Mouse (Mus musculus) 3T3-L1 (cell line): ENCODE measurements around the gene Ano1.

ENCODE experiments used
- DNase-seq: peaks from one replicate; pipeline ENCODE4 v3.0.0-alpha.2; 2015; ENCODE audit warnings: low read depth, low spot score

Ano1 gene

GRCm38 (mm10) chr7:144583619-144584018 lies 168.2 kb downstream of the Ano1 start:
- peak; percentile 76 for DNase-seq

DNA sequence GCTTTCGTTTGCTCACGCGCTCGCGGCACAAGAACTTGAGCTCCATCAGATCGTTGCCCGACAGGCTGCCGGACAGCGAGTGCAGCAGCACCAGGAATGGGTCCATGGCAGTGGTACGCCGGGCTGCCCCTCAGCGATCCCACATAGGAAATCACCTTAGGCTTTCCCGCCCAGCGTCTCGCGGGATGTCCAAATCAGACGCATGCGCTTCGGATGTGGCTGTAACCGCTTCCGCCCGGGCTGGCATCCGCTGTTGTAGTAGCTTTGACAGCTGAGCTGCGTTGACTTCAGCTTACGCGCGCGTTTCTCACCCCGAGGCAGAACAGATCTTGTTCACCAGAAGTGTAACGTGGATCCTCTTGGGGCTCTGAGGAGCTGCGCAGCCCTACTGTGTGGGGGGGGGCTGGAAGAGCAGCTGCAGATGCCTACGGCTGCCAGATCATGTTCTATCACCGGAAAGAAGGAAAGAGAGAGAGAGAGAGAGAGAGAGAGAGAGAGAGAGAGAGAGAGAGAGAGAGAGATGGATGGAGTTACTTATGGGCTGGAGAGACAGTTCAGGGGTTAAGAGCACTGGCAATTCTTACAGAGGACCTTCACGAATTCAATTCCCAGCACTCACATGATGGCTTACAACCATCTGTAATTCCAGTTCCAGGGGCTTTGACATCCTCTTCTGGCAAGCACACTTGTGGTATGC lies 169.3 kb downstream of the Ano1 start, which contains the start of gene Fadd:
Fadd (minus strand) TSS at position 180 of the 697 bp plus-strand sequence.
- peak; percentile 96 for DNase-seq

DNA sequence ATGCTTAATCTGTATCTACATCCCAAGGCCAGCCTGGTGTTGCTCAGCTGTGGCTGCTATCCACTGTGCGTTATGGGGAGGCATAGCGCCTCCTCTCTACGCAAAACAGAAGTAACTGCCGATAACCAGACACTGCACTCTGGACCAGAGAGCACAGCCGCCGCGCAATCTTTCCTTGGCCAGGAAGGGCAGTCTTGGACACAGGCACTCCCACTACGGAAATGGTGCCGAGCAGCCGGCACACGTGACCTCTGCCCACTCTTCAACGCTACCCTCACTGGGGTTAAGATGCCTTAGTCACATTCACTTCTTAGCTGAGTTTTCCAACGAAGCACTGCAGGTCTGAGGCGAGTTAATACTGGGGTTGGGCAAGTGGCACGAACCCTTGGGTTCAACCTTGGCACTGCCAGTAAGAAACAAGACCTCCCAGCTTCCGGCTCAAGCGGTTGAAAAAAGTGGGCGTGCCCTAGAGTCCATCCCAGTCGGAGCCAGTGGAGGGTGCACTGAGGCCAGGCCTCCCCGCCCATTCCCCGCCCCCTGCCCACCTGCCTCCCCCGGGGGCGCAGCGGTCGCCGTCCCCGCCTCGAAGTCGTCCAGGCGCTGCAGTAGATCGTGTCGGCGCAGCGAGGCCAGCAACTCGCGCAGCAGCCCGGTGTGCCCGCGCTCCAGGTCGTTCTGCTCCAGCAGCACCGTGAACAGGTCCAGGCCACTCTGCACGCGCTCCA lies 170.1 kb downstream of the Ano1 start:
- peak; percentile 95 for DNase-seq

GRCm38 (mm10) chr7:144577876-144578275 lies 173.9 kb downstream of the Ano1 start:
- DNase-seq: peak; percentile 93

DNA sequence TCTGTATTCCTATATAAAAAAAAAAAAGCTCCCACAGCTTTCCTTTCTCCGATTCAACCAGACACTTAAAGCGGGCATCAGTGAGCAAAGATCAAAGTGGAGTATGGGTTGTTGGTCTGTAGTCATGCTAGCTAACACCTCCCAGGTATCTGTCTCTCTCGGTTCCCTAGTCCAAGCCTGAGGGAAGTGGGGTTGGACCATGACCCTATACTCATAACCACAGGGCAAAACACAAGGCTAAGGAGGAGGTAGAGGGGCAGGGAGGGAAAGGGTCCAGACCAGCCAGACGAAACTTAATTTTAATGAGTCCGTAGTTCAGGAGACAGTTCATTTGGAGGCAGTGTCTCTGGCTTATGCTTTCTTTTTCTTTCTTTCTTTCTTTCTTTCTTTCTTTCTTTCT lies 179.5 kb downstream of the Ano1 start:
- DNase-seq: no peak

DNA sequence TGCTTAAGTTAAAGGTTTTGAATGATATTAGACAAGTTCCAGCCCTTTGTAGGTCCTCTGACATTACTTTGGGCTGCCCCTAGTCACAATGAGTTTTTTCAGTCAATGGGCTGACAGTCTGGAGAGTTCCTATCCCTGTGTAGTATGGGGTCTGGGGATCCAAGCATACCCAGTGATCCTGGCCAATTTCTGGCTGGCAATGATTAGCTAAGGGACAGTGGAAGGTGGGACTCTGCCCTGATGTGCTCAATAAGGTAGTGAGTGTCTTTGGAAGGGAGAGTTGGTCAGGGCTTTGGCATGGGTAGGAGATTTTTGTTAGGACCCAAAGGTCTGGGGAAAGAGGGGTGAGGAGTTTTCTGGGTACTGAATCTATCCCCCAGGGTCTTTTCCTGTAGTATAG lies 180.2 kb downstream of the Ano1 start:
- DNase-seq: no peak

- peak; percentile 87 for DNase-seq
These were observed 182.3 kb downstream of the Ano1 start for GRCm38 (mm10) chr7:144569428-144569827.

DNA sequence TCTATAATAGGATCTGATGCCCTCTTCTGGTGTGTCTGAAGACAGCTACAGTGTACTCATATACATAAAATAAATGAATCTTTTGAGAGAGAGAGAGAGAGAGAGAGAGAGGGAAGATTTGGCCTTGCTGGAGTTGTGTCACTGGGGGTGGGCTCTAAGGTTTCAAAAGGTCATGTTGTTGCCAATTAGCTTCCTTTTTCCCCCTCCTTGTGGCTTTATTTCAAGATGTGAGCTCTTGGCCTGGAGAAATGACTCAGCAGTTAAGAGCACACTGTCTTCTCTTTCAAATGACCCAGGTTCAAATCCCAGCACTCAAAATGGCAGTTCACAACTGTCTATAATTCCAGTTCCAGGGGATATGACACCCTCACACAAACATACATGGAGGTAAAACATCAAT lies 183.7 kb downstream of the Ano1 start:
- no peak for DNase-seq

- DNase-seq: peak; percentile 64
These were observed 184.7 kb downstream of the Ano1 start for GRCm38 (mm10) chr7:144566921-144567682.

GRCm38 (mm10) chr7:144563456-144564155 lies 188.2 kb downstream of the Ano1 start:
- DNase-seq: peak; percentile 53

DNA sequence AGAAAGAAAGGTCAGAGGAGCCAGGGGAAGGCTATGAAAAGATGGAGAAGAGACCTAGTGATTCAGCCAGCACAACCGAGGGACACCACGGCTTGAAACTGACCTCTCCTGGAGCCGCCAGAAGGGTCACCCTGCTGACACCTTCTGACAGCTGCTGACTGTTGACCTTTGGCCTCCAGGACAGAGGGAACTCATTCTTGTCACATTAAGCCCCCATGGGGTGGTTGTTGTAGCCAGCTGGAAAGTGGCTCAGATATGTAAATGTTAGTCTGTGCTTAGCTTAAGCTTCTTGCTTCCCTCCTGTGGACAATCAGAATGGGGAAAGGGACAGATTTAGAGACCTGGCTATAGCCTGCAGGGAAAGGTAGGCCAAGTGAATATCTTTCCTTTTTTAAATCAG lies 189.8 kb downstream of the Ano1 start:
- DNase-seq: no peak

DNA sequence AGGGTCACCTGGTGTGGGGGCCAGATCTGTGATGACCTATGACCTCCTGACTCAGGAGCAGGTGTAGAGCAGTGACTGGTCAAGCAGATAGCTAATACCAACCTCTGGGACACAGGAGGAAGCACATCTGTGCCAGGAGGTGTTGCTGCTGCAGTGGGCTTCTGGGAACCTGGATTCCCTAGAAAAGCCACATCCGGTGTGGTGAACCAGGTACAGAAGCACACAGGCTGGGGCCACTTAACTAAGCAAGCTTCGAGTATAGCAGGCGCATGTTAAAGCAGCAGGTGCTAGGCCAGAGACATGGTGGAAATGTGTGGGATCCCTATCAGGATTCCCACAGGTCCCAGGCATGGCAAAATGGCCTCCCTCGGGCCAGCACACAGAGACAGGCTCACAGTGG lies 191.2 kb downstream of the Ano1 start:
- no peak for DNase-seq

DNA sequence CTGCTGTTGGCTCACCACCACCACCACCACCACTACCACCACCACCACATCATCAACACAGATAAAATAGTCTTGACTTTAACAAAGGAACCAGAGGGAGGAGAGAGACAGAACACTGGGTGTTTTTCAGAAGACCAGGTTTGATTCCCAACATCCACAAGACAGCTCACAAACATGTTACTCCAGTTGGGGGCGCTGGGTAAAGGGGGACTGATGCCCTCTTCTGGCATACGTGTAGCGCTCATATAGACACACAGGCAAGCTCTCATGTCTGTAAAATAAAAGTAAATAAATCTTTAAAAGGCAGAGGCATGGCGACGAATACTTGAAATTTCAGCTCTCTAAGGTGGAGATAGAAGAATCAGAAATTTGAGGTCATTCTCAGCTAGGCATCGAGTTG lies 193.2 kb downstream of the Ano1 start:
- DNase-seq: no peak

- DNase-seq: no peak
These were observed 197.7 kb downstream of the Ano1 start for GRCm38 (mm10) chr7:144554123-144554472.

- peak; percentile 87 for DNase-seq
These were observed 198.3 kb downstream of the Ano1 start, which contains the start of gene Ppfia1 for GRCm38 (mm10) chr7:144553237-144554122. Ppfia1 (minus strand) TSS chr7:144553729.

DNA sequence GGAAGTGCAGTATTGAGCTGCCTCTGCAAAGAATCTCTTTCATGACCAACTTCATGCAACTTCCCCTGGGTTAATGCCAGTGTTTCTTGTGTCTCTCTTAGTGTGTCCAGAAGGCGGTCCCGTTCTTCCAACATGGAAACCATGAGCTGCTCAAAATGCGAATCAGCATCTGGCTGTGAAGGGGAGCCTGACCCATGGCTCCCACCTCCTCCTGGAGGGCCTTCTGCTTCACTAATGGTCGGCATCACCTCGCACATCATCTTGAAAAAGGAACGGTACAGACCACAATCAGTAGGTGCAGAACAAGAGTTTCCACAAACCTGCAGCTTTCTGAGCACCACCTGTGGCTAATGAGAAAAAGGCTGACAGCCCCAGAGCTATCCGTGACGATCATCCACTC lies 199.5 kb downstream of the Ano1 start:
- no peak for DNase-seq

DNA sequence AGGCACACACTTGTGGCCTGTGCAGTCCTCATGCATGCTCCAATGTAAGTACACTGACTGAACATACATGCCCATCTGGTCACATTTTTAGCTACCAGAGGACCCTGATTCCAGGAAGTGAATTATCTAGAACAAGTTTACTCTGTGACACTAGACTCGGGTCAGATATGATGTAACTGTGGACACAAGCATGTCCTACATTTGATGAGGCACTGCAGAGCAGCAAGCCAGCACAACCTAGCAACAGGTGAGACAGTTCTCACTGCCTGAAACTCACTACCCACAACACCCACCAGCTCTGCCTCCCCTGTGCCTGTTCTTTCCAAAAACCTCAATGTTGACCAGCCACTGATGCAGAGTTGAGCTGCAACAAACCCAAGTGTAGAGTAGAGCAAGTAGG lies 201.0 kb downstream of the Ano1 start:
- no peak for DNase-seq

GRCm38 (mm10) chr7:144549904-144550566 lies 201.7 kb downstream of the Ano1 start:
- DNase-seq: peak; percentile 38

- no peak for DNase-seq
These were observed 206.5 kb downstream of the Ano1 start for GRCm38 (mm10) chr7:144545231-144545630.

DNA sequence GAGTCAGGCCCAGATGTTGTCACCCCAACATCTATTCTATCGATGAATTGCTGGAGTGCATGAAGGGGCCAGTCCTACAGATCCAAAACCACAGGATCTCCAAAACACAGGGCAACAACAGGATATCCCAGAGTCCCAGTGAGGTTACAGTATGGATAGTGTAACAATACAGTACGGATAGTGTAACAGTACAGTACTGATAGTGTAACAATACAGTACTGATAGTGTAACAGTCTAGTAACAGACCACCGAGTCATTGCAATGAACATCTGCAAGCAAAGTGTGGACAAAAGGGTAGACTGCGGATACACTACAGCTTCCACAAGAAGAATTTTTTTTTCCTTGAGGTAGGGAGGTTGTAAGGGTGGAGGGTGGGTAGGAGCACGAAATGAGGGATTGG lies 210.4 kb downstream of the Ano1 start:
- no peak for DNase-seq
